Mouse (Mus musculus) heart, postnatal 14 days (tissue): ENCODE data around the gene Sigmar1. TPM values are rescaled to one million over a fixed set of nuclear protein-coding genes. Genes with fewer than 3 reads are reported as not detected.
"Not testable (repeated sequence)": the region's sequence is repeated elsewhere in the genome, so short reads cannot be mapped to it uniquely, and the experiment has no call there.

ENCODE experiments used
- DNase-seq, 2 experiments: peaks; one replicate each; pipeline ENCODE4 v3.0.0; 2021 to 2022
- intact Hi-C: fragments of 180-260 bp; cut with DNase I; formaldehyde crosslinking; loops from one replicate; pipeline ENCODE4 v1.15.1; 2025
- long read RNA-seq, 2 experiments: library from polyadenylated mRNA; stranded (forward); transcript quantifications; one replicate each; pipeline ENCODE4 v2.0.0; 2021
- total RNA-seq, 2 experiments: library from RNA; stranded (reverse); gene quantifications; 2 replicates each; pipeline ENCODE4 v1.2.3; 2021

Gene Sigmar1
- total RNA-seq = 10 to 100 TPM; 22.8 to 23.2 TPM
- long read RNA-seq, experiment 1, transcript Sigmar1-201 (4 exons, 1,640 nt) = major isoform, 23 of 31 reads
- long read RNA-seq, experiment 1, partial matches to known transcripts = 1 of 31 reads
- long read RNA-seq, experiment 1, other reads (novel, unspliced or antisense) = 3 of 31 reads
- long read RNA-seq, experiment 2, transcript Sigmar1-201 (4 exons, 1,640 nt) = major isoform, 26 of 33 reads
- long read RNA-seq, experiment 2, partial matches to known transcripts = 0 of 33 reads
- long read RNA-seq, experiment 2, other reads (novel, unspliced or antisense) = 4 of 33 reads

DNA sequence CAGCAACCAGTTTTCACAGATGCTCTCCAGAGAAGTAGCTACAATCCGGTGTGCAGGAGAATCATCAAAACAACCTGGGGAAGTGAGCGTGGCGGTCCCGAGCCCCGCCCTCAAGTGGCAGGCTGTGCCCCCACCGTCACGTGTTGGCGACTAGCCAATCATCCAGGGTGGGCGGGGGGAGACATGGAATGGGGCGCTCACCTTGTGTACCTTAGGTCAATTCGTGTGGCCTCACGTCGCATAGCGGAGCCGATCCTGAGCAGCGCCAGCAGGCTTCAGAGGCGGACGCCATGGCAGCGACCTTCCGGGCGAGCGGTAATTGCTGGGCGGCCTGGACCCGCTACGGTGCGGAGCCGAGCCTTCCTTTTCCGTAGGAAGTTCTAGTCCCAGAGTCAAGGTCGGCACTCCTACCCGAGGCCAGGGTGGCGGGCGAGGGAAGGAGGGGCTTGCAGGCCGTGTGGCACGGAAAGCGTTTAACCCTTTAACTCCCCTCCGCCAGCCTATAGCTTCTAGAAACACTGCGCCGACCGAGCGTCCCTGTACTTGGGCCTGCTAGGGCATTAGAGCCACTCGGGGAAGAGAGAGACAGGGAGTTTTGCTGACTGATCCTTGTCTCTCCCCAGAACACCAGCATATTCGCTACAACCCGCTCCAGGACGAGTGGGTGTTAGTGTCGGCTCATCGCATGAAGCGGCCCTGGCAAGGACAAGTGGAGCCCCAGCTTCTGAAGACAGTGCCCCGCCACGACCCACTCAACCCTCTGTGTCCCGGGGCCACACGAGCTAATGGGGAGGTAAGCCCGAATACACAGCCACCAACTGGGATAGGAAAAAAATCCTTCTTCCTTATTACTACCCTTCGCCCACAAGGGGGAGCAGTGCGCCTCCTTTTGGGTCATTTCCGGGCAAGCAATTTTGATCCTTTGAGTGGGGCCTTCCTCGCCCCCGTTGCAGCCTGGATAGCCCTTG lies at the start of gene Sigmar1:
Gene Sigmar1, minus strand, starts transcription at position 820 of the 968 bp plus-strand sequence.
- DNase-seq = peak; percentile 84 to 88
- intact Hi-C loops = no loop called here

DNA sequence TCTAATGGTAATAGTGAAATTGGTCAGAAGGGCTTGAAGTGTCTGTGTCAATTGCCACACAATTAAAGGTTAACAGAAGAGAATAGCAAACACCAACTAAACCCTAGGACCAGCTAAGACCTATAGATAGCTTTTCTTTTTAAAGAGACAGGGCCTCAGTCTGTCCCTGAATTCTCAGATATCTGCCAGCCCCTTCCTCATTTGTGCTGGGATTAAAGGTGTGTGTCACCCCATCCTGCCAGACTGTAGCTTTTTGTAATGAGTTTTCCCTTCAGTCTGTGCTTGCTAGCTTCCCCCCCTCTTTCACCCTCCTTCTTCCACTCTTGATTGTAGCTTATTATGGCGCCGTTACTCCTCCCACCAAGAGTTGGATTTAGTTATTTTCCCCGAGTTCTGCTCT lies 27.2 kb upstream of the Sigmar1 start:
- intact Hi-C loops, DNase-seq: not testable (repeated sequence)

DNA sequence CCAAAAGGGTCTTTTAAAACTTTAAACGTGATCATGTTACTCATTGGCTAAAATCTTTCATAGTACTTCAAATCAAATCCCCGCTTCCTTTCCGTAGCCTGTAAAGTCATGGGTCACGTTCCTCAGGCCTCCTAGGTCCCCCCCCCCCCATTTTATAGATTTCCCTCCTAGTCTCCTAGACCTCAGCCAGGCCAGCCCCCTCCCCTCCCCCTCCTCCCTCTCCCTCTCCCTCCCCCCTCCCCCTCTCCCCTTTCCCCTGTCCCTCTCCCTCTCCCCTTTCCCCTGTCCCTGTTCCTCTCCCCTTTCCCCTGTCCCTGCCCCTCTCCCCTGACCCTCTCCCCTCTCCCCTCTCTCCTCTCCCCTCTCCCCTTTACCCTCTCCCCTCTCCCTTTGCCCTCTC lies 26.8 kb upstream of the Sigmar1 start:
- intact Hi-C loops, DNase-seq: not testable (repeated sequence)

DNA sequence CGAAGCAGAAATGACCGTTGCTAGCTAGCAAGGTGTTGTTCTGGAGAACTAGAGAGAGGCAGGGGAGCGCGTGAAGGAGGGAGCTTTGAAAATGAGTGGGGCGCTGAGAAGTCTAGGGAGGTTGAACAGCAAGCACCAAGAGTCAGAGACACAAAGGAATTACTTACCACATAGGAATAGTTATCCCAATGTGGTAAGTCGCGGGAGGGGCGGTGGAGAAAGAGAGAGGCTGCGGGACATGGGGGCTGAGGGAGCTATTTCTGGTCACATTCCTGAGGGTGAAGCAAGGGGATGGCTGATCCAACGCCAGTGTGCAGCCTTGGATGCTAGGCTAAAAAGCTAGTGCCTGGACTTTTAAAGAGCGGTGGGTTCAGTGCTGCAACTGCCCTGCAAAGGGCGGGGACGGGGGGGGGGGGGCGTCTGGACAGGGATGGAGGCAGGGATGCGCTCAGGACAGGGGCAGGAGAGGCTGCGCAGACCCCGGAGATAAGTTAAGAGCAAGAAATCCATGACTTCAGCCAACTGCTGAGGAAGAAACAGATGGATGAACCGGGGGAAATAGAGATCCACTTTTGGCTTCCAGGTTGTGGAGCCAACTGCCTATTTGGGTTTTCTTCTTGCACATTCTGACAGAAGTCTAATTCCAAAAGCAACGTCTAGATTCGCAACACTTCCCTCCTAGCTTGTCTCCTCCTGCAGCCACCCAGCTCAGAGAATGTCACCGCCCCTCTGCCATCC lies 26.0 kb upstream of the Sigmar1 start:
- intact Hi-C loops, DNase-seq: not testable (repeated sequence)

DNA sequence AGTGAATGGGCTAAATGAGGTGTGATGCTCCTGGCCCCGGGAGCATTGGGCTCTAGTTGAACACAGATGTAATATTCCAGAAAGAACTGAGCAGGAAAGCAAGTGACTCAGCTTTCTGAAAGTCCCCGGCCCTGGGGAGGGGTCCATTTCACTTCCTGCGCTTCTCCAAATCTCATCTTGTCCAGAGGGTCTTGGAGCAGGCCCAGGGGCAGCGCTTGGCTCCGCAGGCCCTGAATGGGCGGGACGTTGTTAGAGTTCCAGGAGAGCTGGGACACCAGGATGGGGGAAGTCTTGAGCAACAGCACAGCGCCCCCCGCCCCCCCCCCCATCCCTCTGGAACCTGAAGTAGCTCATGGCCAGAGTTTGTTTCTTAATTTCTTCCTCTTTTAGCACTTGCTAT lies 25.3 kb upstream of the Sigmar1 start:
- intact Hi-C loops, DNase-seq: not testable (repeated sequence)

DNA sequence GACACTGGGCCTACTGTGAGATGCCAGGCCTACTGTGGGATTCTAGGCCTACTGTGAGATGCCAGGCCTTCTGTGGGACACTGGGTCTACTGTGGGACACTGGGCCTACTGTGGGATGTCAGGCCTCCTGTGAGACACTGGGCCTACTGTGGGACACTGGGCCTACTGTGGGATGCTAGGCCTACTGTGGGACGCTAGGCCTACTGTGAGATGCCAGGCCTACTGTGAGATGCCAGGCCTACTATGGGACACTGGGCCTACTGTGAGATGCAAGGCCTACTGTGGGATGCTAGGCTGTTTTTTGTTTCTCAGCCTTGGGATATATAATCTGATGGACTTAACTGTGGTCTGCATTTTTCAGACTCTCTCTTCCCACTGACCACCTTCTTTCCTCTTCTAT lies 19.9 kb upstream of the Sigmar1 start:
- DNase-seq, intact Hi-C loops: not testable (repeated sequence)

DNA sequence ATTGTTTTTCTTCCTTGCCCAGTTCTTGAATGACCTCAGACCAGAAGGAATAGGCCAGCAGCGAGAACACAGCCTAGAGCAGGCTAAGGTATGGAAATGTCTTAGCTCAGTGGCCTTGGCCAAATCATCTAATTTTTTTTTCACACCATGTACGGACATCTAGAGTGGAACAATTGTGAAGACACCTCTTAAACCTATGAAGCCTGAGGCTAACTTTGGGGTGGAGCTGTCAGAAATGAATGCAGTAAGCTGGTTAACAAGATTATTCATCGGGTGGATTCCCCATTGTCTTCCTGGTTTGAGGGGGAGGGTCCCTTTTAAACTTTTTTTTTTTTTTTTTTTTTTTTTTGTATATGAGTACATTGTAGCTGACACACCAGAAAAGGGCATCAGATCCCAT lies 18.5 kb upstream of the Sigmar1 start:
- DNase-seq, intact Hi-C loops: not testable (repeated sequence)

DNA sequence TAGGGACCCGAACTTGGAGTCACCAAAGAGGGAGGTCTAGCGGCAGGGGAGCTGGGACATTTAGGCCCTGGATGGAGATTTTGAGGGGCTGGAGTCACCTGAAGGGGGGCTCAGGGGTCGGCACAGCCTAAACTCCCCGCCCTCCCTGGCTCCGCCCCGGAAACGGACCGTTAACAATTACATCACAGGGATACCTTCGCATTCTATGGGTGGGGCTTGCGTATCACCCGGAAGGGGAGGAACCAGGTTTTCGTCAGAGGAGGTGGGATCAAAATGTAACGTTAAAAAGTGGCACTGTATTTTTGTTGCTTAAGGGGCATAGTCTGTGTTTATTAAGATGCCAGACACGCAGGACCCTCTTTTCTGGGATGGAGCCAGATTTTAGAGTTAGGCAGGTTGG lies 18.0 kb upstream of the Sigmar1 start, which contains the start of gene Ccl27a:
Gene Ccl27a, minus strand, starts transcription at position 246 of the 400 bp plus-strand sequence.
- intact Hi-C loops = not testable (repeated sequence)
- DNase-seq = peak; percentile 60 to 70

DNA sequence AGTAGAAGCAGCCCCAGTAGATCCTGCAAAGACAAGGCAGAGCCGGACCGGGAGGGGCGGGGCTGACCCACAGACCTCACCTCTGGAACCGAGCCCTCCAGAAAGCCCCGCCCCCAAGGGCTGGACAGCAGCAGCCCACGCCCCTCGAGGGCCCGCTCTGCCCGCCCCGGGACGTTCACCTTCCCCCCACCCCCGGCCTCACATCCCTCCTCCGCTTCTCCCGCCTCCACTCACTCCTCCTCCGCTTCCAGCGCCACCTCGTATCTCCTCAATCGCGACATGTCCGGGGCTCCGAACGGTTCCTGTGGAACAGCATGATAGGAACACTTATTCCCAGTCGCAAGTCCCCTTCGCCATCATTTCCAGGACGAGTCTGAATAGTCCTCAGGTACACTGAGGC lies 17.5 kb upstream of the Sigmar1 start:
- intact Hi-C loops = not testable (repeated sequence)
- DNase-seq = peak; percentile 64 to 71

DNA sequence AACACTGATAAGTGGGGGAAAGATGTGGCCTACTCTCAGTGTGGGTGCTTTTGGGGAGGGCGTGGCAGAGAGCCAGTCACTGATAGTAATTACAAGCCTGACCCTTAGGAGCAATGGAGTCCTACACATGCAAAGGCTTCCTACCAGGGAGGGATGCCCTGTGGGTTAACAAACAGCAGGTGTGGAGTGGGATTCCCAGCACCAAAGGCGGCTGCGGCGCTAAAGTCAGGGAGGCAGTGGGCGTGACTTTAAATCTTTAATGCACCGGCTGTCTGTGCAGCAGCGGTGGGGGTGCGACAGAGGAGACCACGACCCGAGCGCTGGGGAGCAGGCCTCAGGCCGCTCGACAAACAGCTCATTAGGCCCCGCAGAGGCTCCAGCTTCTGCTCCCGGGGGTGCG lies 17.0 kb upstream of the Sigmar1 start:
- DNase-seq, intact Hi-C loops: not testable (repeated sequence)

DNA sequence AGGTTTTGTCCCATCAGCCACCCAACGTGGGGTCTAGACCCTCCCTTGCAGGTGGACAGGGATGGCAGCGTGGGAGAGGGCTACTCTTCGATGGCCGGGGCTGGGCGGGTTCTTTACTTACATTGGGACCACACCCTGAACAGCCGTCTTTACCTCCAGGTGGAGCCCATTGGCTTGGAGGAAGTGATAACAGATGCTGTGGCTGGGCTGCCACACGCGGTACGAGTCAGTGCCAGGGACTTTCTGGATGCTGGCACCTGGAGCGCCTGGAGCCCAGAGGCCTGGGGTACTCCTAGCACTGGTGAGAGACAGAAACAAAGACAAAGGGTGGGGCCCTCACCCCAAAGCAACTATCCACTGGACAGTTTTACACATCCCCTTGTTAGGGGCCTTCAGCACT lies 11.3 kb upstream of the Sigmar1 start:
- intact Hi-C loops, DNase-seq: not testable (repeated sequence)

DNA sequence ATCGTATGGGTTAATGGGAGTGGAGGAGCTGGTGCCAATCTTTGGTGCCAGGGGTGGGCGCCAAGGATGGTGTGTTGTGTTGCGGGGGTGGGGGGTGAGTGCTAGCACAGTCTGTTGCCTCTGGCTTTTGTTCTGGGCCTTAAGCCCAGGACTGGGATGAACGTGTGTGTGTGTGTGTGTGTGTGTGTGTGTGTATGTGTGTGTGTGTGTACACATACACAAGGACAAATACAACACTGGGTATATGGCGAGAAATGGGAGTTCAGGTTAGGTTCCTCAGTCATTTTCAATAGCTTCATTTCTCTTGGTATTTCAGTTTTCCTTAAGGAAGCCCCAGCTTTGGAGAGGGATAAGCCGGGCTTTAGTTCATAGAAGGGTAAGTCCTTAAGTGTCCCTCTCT lies 7.2 kb upstream of the Sigmar1 start:
- intact Hi-C loops, DNase-seq: not testable (repeated sequence)

DNA sequence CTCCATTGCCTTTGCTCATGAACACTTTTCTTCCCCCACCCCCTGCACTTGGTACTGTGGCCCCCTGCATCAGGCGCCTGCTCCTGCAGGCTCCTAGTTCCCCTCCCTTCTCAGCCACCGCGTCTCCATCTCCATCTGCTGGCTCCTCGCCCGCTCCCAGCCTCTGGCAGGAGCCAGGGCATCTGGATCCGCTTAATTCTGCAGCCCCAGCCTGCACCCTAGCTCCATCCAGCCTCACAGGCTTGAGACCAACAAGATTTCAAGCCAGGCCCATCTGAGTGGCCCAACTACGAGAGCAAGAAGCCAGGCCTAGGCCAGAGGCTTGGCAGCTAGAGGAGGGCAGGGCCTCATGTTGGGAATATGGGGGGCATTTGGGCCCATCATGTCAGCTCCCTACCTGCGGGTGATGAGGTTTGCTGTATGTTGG lies 6.7 kb upstream of the Sigmar1 start:
- intact Hi-C loops = not testable (repeated sequence)

DNA sequence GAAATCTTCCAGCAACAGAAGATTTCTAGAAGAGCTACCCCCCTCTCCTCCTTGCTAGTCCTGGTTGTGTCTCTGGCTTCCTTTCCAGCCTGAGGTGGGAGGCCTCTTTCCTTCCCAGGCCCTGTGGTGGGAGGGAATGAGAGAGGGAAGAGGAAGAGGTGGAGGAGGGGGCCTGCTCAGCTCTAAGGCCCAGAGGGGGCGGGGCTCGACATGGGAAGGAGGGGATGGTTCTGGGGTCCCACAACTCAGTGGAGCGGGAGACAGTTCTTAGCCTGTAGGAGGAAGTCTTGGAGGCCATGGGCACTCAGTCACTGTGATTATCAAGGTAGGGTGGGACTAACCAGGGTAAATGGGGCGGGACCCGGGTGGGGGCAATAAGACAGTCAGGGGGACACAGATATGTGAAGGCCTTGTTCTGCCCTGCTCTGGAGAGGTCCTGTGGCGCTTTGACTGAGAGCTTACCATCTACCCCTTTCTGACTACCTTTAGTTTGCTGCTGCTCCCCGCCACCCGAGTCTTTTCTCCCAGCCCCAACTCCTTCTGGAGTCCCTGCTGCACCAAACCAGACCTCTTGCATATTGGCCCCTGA lies 6.2 kb upstream of the Sigmar1 start:
- intact Hi-C loops = no loop called here
- no peak for DNase-seq

More for the DNA sequence above, 6.7 kb upstream of the Sigmar1 start:
- DNase-seq = peak; percentile 77 to 83

DNA sequence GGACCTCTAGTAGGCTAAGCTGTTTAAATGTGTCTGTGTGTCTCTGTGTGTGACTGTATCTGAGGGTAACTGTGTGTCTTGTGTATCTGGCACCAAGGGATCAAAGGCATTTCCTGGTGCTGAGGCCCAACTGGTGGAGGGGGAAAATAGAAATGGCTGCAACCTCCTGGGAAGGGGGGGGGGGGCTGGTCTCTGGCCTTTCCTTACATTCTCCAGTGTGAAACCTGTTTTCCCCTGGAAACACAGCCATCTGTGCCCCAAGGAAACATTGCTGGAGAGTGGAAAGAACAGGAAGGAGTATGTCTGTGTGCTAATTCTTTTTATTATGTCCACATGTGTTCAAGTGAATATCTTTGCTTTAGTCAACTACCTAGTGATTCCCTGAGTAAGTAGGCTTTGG lies 5.7 kb upstream of the Sigmar1 start:
- no peak for DNase-seq
- intact Hi-C loops = no loop called here

DNA sequence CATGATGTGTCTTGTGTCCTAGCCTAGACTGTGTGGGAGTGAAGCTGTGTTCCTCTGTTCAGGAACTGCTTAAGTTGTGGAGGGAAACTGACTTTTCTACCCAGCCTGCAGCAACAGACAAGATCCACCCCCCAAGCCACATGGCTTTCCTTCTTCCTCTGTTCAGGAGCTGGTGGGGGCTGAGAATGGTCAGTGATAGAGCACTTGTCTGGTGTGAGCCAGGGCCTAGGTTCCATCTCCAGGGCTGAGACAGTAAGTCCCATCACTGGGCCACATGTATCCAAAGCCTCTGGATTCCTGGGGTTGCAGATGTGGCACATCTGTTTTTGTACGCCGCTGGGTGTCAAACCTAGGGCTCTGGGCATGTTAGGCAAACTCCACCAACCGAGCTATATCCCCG lies 5.0 kb upstream of the Sigmar1 start:
- intact Hi-C loops = no loop called here

DNA sequence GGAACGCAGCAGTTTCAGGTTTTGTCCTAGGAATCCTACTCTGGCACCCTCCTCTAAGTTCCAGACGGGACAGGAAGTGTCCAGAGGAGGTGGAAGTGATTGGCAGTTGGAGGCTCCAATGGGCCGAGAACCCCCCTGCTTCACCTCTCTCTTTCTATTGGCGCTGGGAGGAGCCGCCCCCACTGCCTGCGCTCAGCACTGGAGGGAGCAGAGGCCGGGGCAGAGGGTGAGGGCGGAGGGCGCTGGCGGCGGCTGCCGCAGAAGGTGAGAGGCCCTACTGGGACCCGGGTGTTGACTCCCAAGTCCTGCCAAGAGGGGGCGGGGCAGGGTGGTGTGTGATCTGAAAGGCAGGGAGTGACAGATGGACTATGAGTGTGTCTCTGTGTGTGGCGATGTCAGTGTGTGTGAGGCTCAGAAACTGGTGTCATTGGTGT lies 4.3 kb upstream of the Sigmar1 start:
- intact Hi-C loops = no loop called here
- peak; percentile 91 for DNase-seq

More for the DNA sequence above, 5.0 kb upstream of the Sigmar1 start:
- DNase-seq = no peak

DNA sequence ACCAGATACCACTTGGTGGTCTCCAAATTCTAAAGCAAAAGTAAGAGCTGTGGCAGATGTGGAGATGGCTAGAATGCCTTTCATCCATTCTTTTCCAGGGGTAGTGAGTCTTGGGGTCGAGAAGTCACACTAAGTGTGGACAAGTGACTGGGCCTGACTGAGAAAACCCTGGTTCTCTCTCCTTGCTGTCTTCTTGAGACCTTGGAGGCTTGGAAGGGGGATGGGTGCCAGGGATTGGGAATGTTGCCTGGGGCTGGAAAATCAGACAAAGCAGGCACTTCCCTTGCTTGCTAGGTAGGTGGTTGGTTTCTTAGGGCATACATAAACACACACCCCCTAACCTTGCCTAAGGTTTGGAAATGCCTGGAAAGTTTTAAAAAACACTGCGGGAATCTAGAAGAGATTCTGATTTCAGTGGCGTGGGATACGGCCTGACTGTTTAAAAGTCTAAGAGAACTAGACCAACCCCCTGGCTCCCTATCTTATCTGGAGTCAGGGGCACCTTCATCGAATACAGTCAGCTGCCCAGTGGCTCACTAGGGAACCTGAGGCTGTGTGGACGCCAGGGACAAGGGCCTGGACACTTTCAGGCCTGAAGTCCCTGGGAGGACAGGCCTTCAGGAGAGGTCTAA lies 3.8 kb upstream of the Sigmar1 start:
- no peak for DNase-seq
- intact Hi-C loops = no loop called here

DNA sequence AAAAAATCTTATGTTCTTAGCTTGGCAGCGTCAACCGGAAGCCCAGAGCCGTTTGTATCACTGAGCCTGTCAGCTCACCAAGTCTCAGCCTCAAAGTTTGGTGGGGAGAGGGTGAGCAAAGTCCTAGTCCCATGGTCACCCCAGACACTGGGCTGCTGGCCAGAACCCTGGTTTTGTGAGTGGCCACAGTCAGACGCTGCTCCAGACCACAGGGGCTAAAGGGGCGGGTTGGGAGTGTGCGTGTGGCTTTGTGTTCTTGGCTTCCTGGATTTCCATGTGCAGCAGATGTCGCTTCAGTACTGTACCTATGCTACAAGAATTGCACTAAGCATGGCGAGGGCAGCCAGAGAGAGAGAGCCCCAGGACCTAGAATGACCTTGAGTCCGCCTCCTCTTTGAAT lies 3.2 kb upstream of the Sigmar1 start:
- intact Hi-C loops = no loop called here
- peak; percentile 19 to 52 for DNase-seq

DNA sequence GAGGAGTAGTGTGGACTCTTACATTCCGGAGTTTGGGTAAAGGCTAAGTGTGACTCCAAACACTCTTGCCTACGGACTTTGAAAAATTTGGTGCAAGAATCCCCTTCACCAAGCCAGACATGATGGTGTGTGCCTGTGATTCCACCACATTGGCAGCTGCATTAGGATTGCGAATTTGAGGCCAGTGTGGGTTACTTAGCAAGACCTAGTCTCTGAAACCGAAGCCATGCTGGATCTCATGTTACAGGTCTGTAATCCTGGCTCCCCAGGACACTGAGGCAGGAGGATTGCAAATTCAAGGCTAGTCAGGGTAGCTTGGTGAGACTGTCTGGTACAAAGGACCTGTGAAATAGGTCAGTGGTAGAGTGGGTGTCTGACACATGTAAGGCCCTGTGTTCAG lies 2.7 kb upstream of the Sigmar1 start:
- intact Hi-C loops = no loop called here

More for the DNA sequence above, 2.7 kb upstream of the Sigmar1 start:
- no peak for DNase-seq
